Mouse (Mus musculus) heart, embryonic 11.5 days (tissue): ENCODE data around the gene Rfc3. TPM values are rescaled to one million over a fixed set of nuclear protein-coding genes. Genes with fewer than 3 reads are reported as not detected.
A peak's percentile ranks its signal among the peaks of the same experiment; 100 is the strongest.
"Not testable (repeated sequence)": the region's sequence is repeated elsewhere in the genome, so short reads cannot be mapped to it uniquely, and the experiment has no call there.

ENCODE experiments used
- ATAC-seq: fragments of 200-750 bp; cut with Nextera tagmentation; replicated peaks from 2 replicates; pipeline ENCODE4 v1.8.0; 2017; ENCODE audit warnings: moderate library complexity; ENCODE audit not compliant: insufficient number of reproducible peaks, low FRiP score, low TSS enrichment
- H3K27ac ChIP-seq: fragments of 300-500 bp; sonication (generic); 2 replicates; pipeline ENCODE4 v1.5.1; 2014; ENCODE audit warnings: mild to moderate bottlenecking, low read depth, low read length
- H3K27me3 ChIP-seq: fragments of 300-500 bp; sonication (generic); 2 replicates; pipeline ENCODE4 v1.6.1; 2014; ENCODE audit warnings: mild to moderate bottlenecking, low read length, mixed read lengths; ENCODE audit not compliant: control insufficient read depth, insufficient read depth
- H3K36me3 ChIP-seq: fragments of 300-500 bp; sonication (generic); 2 replicates; pipeline ENCODE4 v1.6.1; 2014; ENCODE audit warnings: mild to moderate bottlenecking, low read length, moderate library complexity, mixed read lengths; ENCODE audit not compliant: control insufficient read depth, insufficient read depth
- H3K4me1 ChIP-seq: fragments of 300-500 bp; sonication (generic); 2 replicates; pipeline ENCODE4 v1.6.1; 2014; ENCODE audit warnings: low read length; ENCODE audit not compliant: control insufficient read depth, insufficient read depth
- H3K4me2 ChIP-seq: fragments of 300-500 bp; sonication (generic); 2 replicates; pipeline ENCODE4 v1.6.1; 2014; ENCODE audit warnings: mild to moderate bottlenecking, moderate library complexity
- H3K4me3 ChIP-seq: fragments of 300-500 bp; sonication (generic); 2 replicates; pipeline ENCODE4 v1.5.1; 2014; ENCODE audit warnings: low read depth, low read length
- H3K9ac ChIP-seq: fragments of 300-500 bp; sonication (generic); 2 replicates; pipeline ENCODE4 v1.6.1; 2014; ENCODE audit warnings: mild to moderate bottlenecking, low read depth, low read length, moderate library complexity
- H3K9me3 ChIP-seq: fragments of 300-500 bp; sonication (generic); replicated peaks from 2 replicates; pipeline ENCODE4 v1.6.1; 2016; ENCODE audit warnings: low read length; ENCODE audit not compliant: control insufficient read depth
- WGBS: fragments of 180-500 bp; shearing (Covaris S2); extraction: QIAGEN DNeasy Blood & Tissue Kit; methylation state at CpG from one replicate; pipeline ENCODE4 v1.1.7; 2014; ENCODE audit not compliant: insufficient replicate concordance; 5-methylcytosine and 5-hydroxymethylcytosine counted together
- polyA plus RNA-seq: library from polyadenylated mRNA; unstranded; fragments of >200 nt; fragmentation: Nextera tagmentation; extraction: Ambion mirVana; gene quantifications from 2 replicates; pipeline ENCODE4 v1.2.1, GENCODE M21; 2014

Rfc3 gene
- 73.6 and 75.5 TPM in 2 replicates for polyA plus RNA-seq

GRCm38 (mm10) chr5:151650700-151651410, at the start of gene Rfc3:
Gene Rfc3 (minus strand): TSS chr5:151651242.
- Histone ChIP-seq H3K4me3 (peak within 1 kb of the TSS; percentile 73), H3K9ac (peak within 1 kb of the TSS; percentile 86), H3K36me3 (peaks cover 21% of the 10 kb centered on the region), H3K27me3 (no peaks in the 10 kb centered on the region), H3K27ac (peak within 1 kb of the TSS; percentile 60), H3K9me3 (no peaks in the 10 kb centered on the region), H3K4me2 (peak within 1 kb of the TSS; percentile 73), H3K4me1 (peaks cover 2% of the 10 kb centered on the region; the same call in 1 of the 2 replicates)
- ATAC-seq: peak; percentile 99
- 1% methylated on average over 42 of the region's 42 CpGs for WGBS

GRCm38 (mm10) chr5:151693636-151694035, 42.6 kb upstream of the Rfc3 start:
- H3K27ac ChIP-seq, H3K36me3 ChIP-seq, H3K4me3 ChIP-seq, H3K27me3 ChIP-seq, H3K4me1 ChIP-seq, ATAC-seq, H3K4me2 ChIP-seq, H3K9ac ChIP-seq, H3K9me3 ChIP-seq: not testable (repeated sequence)
- WGBS: 86% methylated on average over 13 of the region's 13 CpGs

GRCm38 (mm10) chr5:151686606-151687525, 35.8 kb upstream of the Rfc3 start:
- Histone ChIP-seq H3K4me1 (no peaks in the 10 kb centered on the region), H3K36me3 (no peaks in the 10 kb centered on the region), H3K27me3 (no peaks in the 10 kb centered on the region), H3K9me3 (no peaks in the 10 kb centered on the region), H3K4me3 (no peak overlapping the region), H3K27ac (no peak overlapping the region), H3K9ac (no peak overlapping the region), H3K4me2 (peak overlapping the region; percentile 36)
- peak; percentile 77 for ATAC-seq
- WGBS: 25% methylated on average over 15 of the region's 15 CpGs

- H3K4me1 ChIP-seq: no peaks in the 10 kb centered on the region
- H3K9ac ChIP-seq: no peak overlapping the region
- H3K4me2 ChIP-seq: no peak overlapping the region
- no peak for ATAC-seq
- no peaks in the 10 kb centered on the region for H3K27me3 ChIP-seq
- no peak overlapping the region for H3K27ac ChIP-seq
- 90% methylated on average over 4 of the region's 4 CpGs for WGBS
- H3K9me3 ChIP-seq: no peaks in the 10 kb centered on the region
- H3K36me3 ChIP-seq: no peaks in the 10 kb centered on the region
- H3K4me3 ChIP-seq: no peak overlapping the region
Observed at GRCm38 (mm10) chr5:151662207-151662606, 11.2 kb upstream of the Rfc3 start.

GRCm38 (mm10) chr5:151651411-151651784, 356 bp upstream of the Rfc3 start:
- ATAC-seq: no peak
- H3K9ac ChIP-seq: peak overlapping the region; percentile 86; the same call in 1 of the 2 replicates

GRCm38 (mm10) chr5:151644845-151645244, 6.2 kb downstream of the Rfc3 start:
- no peak for ATAC-seq
- 86% methylated on average over 7 of the region's 7 CpGs for WGBS

More at GRCm38 (mm10) chr5:151651411-151651784, 356 bp upstream of the Rfc3 start:
- Histone ChIP-seq H3K27me3 (no peaks in the 10 kb centered on the region), H3K36me3 (peaks cover 16% of the 10 kb centered on the region), H3K4me1 (peaks cover 2% of the 10 kb centered on the region; the same call in 1 of the 2 replicates), H3K9me3 (no peaks in the 10 kb centered on the region), H3K4me3 (peak overlapping the region; percentile 73; the same call in 1 of the 2 replicates), H3K4me2 (peak overlapping the region; percentile 73), H3K27ac (0 out of 2 replicates have a peak overlapping the region, but pooled peaks have one; percentile 60)
- WGBS: 64% methylated on average over 3 of the region's 3 CpGs

GRCm38 (mm10) chr5:151642867-151643266, 8.2 kb downstream of the Rfc3 start:
- 89% methylated on average over 5 of the region's 5 CpGs for WGBS
- peaks cover 61% of the 10 kb centered on the region for H3K36me3 ChIP-seq
- no peak for ATAC-seq

More at GRCm38 (mm10) chr5:151644845-151645244, 6.2 kb downstream of the Rfc3 start:
- H3K4me2 ChIP-seq: no peak overlapping the region
- no peak overlapping the region for H3K27ac ChIP-seq
- H3K27me3 ChIP-seq: no peaks in the 10 kb centered on the region
- peaks cover 65% of the 10 kb centered on the region for H3K36me3 ChIP-seq
- no peaks in the 10 kb centered on the region for H3K4me1 ChIP-seq
- no peak overlapping the region for H3K9ac ChIP-seq
- H3K4me3 ChIP-seq: no peak overlapping the region
- H3K9me3 ChIP-seq: no peaks in the 10 kb centered on the region

GRCm38 (mm10) chr5:151642102-151642501, 8.9 kb downstream of the Rfc3 start:
- no peaks in the 10 kb centered on the region for H3K27me3 ChIP-seq
- H3K4me2 ChIP-seq: no peak overlapping the region
- no peak overlapping the region for H3K9ac ChIP-seq
- H3K27ac ChIP-seq: no peak overlapping the region
- H3K36me3 ChIP-seq: peaks cover 54% of the 10 kb centered on the region
- 100% methylated on average over 1 of the region's 1 CpGs for WGBS
- no peaks in the 10 kb centered on the region for H3K4me1 ChIP-seq
- no peaks in the 10 kb centered on the region for H3K9me3 ChIP-seq
- no peak overlapping the region for H3K4me3 ChIP-seq
- no peak for ATAC-seq

More at GRCm38 (mm10) chr5:151642867-151643266, 8.2 kb downstream of the Rfc3 start:
- H3K9me3 ChIP-seq: no peaks in the 10 kb centered on the region
- no peak overlapping the region for H3K9ac ChIP-seq
- H3K4me3 ChIP-seq: no peak overlapping the region
- H3K27ac ChIP-seq: no peak overlapping the region
- no peak overlapping the region for H3K4me2 ChIP-seq
- no peaks in the 10 kb centered on the region for H3K27me3 ChIP-seq
- no peaks in the 10 kb centered on the region for H3K4me1 ChIP-seq
